Mouse (Mus musculus) embryonic facial prominence, embryonic 13.5 days (tissue): ENCODE data around the gene Nxpe4. TPM values are rescaled to one million over a fixed set of nuclear protein-coding genes. Genes with fewer than 3 reads are reported as not detected.
"Not testable (repeated sequence)": the region's sequence is repeated elsewhere in the genome, so short reads cannot be mapped to it uniquely, and the experiment has no call there.

Experiments
- ATAC-seq: fragments of 200-750 bp; cut with Nextera tagmentation; 2 replicates; pipeline ENCODE4 v1.8.0; 2017; ENCODE audit warnings: low read depth; ENCODE audit not compliant: insufficient number of reproducible peaks, insufficient read depth, low FRiP score, low TSS enrichment
- H3K27ac ChIP-seq: fragments of 300-500 bp; sonication (generic); 2 replicates; pipeline ENCODE4 v1.5.1; 2015; ENCODE audit warnings: moderate library complexity, mild to moderate bottlenecking, inconsistent platforms
- H3K27me3 ChIP-seq: fragments of 300-500 bp; sonication (generic); 2 replicates; pipeline ENCODE4 v1.6.1; 2015; ENCODE audit warnings: mild to moderate bottlenecking, inconsistent platforms
- H3K36me3 ChIP-seq: fragments of 300-500 bp; sonication (generic); 2 replicates; pipeline ENCODE4 v1.6.1; 2015; ENCODE audit warnings: mild to moderate bottlenecking, inconsistent platforms
- H3K4me1 ChIP-seq: fragments of 300-500 bp; sonication (generic); 2 replicates; pipeline ENCODE4 v1.6.1; 2015; ENCODE audit warnings: inconsistent platforms
- H3K4me2 ChIP-seq: fragments of 300-500 bp; sonication (generic); 2 replicates; pipeline ENCODE4 v1.6.1; 2015; ENCODE audit warnings: moderate library complexity, mild to moderate bottlenecking, inconsistent platforms
- H3K4me3 ChIP-seq: fragments of 300-500 bp; sonication (generic); 2 replicates; pipeline ENCODE4 v1.5.1; 2015; ENCODE audit warnings: mild to moderate bottlenecking, inconsistent platforms
- H3K9ac ChIP-seq: fragments of 300-500 bp; sonication (generic); 2 replicates; pipeline ENCODE4 v1.6.1; 2015; ENCODE audit warnings: mild to moderate bottlenecking, inconsistent platforms
- H3K9me3 ChIP-seq: fragments of 300-500 bp; sonication (generic); 2 replicates; pipeline ENCODE4 v1.6.1; 2016; ENCODE audit warnings: inconsistent platforms
- WGBS: fragments of 180-500 bp; shearing (Covaris S2); methylation state at CpG from one replicate; pipeline ENCODE4 v1.1.7; 2015; ENCODE audit warnings: mixed read lengths; 5-methylcytosine and 5-hydroxymethylcytosine counted together
- polyA plus RNA-seq: library from polyadenylated mRNA; unstranded; fragments of >200 nt; fragmentation: Nextera tagmentation; extraction: Ambion mirVana; gene quantifications from 2 replicates; pipeline ENCODE4 v1.2.1, GENCODE M21; 2015

The Nxpe4 gene
- 8.1 and 8.2 TPM in 2 replicates for polyA plus RNA-seq

- no peaks in the 10 kb centered on the region for H3K27me3 ChIP-seq
- no peaks in the 10 kb centered on the region for H3K9me3 ChIP-seq
- peaks cover 11% of the 10 kb centered on the region for H3K4me1 ChIP-seq
- peak within 1 kb of the TSS; percentile 53 for H3K4me3 ChIP-seq
- no peak for ATAC-seq
- H3K36me3 ChIP-seq, result no peaks in the 10 kb centered on the region
- H3K27ac ChIP-seq, result no peak within 1 kb of the TSS
- 27% methylated on average over 12 of the region's 12 CpGs for WGBS
- peak within 1 kb of the TSS; percentile 71 for H3K9ac ChIP-seq
- H3K4me2 ChIP-seq, result peak within 1 kb of the TSS; percentile 63
These were observed at the start of gene Nxpe4 for GRCm38 (mm10) chr9:48161505-48162192. Nxpe4 (plus strand) TSS chr9:48162023.

DNA sequence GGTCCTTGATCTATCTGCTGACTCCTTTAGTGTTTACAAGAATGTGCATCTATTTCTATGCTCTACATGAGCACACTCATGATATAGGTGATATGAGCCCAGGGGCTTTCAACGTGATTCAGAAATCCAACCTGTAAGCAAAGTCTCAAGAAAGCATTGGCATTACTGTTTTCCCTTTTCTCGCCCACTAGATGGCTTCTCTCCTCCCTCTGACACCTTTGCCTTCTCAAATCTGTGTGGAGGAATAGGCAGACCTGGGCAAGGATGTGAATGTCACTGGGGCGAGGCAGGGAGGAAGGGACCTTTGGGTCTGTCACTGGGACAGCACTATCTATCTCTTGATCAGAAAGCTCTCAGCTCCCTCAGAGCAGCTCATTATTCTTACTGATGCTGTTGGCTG is 35.0 kb upstream of the Nxpe4 start:
- H3K4me1 ChIP-seq, result no peaks in the 10 kb centered on the region
- H3K4me3 ChIP-seq, result no peak overlapping the region
- no peaks in the 10 kb centered on the region for H3K9me3 ChIP-seq
- H3K27me3 ChIP-seq, result no peaks in the 10 kb centered on the region; the same call in 1 of the 2 replicates
- H3K36me3 ChIP-seq, result no peaks in the 10 kb centered on the region
- H3K4me2 ChIP-seq, result no peak overlapping the region
- ATAC-seq, result no peak
- no peak overlapping the region for H3K9ac ChIP-seq
- H3K27ac ChIP-seq, result no peak overlapping the region
- 24% methylated on average over 3 of the region's 3 CpGs for WGBS

DNA sequence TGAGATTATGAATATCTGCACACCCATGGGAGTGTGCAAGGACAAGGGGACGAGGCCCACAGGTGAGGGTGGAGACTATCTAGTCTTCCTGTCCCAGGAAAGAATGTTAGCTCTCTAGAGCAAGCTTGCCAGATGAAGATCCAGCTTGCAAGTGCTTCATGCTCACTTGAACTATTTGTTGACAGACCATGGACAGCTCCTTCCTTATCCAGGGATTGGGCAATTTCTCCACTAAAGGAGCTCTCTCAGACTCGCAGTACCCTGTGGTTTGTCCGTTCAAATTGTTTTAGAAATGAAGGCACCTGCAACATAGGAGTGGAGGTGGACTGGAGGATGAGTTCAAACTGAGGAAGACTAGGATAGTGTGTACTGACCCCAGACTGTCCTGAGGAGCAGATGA is 24.3 kb upstream of the Nxpe4 start:
- no peak overlapping the region for H3K27ac ChIP-seq
- H3K4me2 ChIP-seq, result no peak overlapping the region
- no peaks in the 10 kb centered on the region for H3K9me3 ChIP-seq
- WGBS, result 25% methylated on average over 3 of the region's 3 CpGs
- no peak overlapping the region for H3K4me3 ChIP-seq
- H3K27me3 ChIP-seq, result peaks cover 3% of the 10 kb centered on the region; the same call in 1 of the 2 replicates
- H3K4me1 ChIP-seq, result no peaks in the 10 kb centered on the region
- H3K36me3 ChIP-seq, result no peaks in the 10 kb centered on the region
- no peak for ATAC-seq
- H3K9ac ChIP-seq, result no peak overlapping the region

- 20% methylated on average over 8 of the region's 8 CpGs for WGBS
- H3K27ac ChIP-seq, result no peak overlapping the region
- H3K4me2 ChIP-seq, result no peak overlapping the region
- H3K36me3 ChIP-seq, result no peaks in the 10 kb centered on the region
- peaks cover 3% of the 10 kb centered on the region; the same call in 1 of the 2 replicates for H3K27me3 ChIP-seq
- no peak overlapping the region for H3K4me3 ChIP-seq
- H3K9me3 ChIP-seq, result no peaks in the 10 kb centered on the region
- H3K9ac ChIP-seq, result no peak overlapping the region
- no peak for ATAC-seq
- H3K4me1 ChIP-seq, result no peaks in the 10 kb centered on the region
These were observed 21.1 kb upstream of the Nxpe4 start for GRCm38 (mm10) chr9:48140485-48141411.

DNA sequence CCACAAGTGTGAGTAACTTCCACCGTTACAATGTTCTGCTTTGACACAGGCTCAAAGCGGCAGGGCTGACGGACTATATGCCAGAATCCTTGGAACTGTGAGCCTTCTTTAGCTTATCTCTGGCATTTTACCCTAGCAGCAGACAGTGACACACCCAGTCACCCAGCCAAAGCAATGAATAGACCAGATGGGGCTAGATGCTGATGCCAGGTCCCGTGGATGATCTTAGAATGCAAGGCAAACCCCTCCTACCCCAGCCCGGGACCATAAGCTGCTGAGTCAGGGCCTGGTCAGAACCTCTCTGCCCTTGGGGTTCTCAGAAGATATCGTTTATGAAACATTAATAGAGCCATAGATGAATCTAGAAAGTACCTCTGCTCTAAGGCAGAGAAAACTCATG is 19.2 kb upstream of the Nxpe4 start:
- H3K9me3 ChIP-seq, result no peaks in the 10 kb centered on the region
- no peaks in the 10 kb centered on the region for H3K4me1 ChIP-seq
- H3K9ac ChIP-seq, result no peak overlapping the region
- no peak for ATAC-seq
- H3K4me3 ChIP-seq, result no peak overlapping the region
- no peak overlapping the region for H3K4me2 ChIP-seq
- H3K27ac ChIP-seq, result no peak overlapping the region
- WGBS, result 87% methylated on average over 6 of the region's 6 CpGs
- no peaks in the 10 kb centered on the region for H3K36me3 ChIP-seq
- no peaks in the 10 kb centered on the region; the same call in 1 of the 2 replicates for H3K27me3 ChIP-seq

GRCm38 (mm10) chr9:48146761-48147160 is 15.1 kb upstream of the Nxpe4 start:
- 92% methylated on average over 3 of the region's 3 CpGs for WGBS
- Histone ChIP-seq H3K4me1 (no peaks in the 10 kb centered on the region), H3K36me3 (no peaks in the 10 kb centered on the region), H3K9ac (no peak overlapping the region), H3K9me3 (no peaks in the 10 kb centered on the region), H3K4me3 (no peak overlapping the region), H3K27me3 (no peaks in the 10 kb centered on the region; the same call in 1 of the 2 replicates), H3K4me2 (no peak overlapping the region), H3K27ac (no peak overlapping the region)
- ATAC-seq, result no peak

DNA sequence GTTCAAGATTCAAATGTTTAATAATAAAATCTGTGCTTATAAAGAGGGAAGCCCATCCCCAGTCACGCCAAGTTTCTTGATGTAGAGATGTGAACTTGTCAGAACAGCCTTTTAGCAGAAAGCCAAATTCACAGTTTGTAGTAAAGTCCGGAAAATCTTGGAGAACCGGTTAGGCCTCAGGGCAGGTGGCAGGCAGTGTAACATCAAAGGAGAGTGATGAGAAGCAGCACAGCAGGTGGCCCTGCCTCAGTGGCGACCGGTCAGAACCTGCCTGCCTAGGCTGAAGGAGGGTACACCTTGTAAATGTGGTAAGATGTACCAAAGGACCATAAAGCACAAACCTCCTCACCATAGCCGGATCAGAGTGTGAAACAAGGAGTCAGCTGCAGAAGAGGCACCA is 4.7 kb downstream of the Nxpe4 start:
- WGBS, result 47% methylated on average over 6 of the region's 6 CpGs

DNA sequence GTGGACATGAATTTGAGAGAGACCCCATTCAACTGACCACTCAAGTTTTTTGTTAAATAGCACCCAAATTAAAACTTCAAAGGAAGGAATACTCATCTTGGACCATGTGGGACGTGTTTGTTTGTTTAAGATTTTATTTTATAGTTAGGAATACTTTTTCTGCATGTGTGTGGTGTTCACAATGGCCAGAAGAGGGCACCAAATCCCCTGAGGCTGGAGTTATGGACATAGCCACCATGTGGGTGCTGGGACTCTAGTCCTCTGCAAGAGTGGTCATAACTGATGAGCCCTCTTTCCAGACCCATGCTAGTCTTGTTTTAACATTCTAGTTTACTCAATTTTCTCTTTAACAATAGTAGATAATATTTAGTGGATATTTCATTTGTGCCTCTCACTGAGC is 14.9 kb downstream of the Nxpe4 start:
- Histone ChIP-seq H3K9ac (no peak overlapping the region), H3K36me3 (no peaks in the 10 kb centered on the region), H3K27ac (no peak overlapping the region), H3K4me3 (no peak overlapping the region), H3K4me2 (no peak overlapping the region), H3K4me1 (peaks cover 1% of the 10 kb centered on the region; the same call in 1 of the 2 replicates), H3K27me3 (no peaks in the 10 kb centered on the region), H3K9me3 (no peaks in the 10 kb centered on the region)
- ATAC-seq, result no peak
- 58% methylated on average over 1 of the region's 1 CpGs for WGBS

More for the DNA sequence above, 4.7 kb downstream of the Nxpe4 start:
- not testable (repeated sequence) for H3K36me3 ChIP-seq, H3K9me3 ChIP-seq, H3K27me3 ChIP-seq, H3K4me2 ChIP-seq, H3K4me3 ChIP-seq, H3K9ac ChIP-seq, ATAC-seq, H3K27ac ChIP-seq
- H3K4me1 ChIP-seq, result peaks cover 11% of the 10 kb centered on the region

DNA sequence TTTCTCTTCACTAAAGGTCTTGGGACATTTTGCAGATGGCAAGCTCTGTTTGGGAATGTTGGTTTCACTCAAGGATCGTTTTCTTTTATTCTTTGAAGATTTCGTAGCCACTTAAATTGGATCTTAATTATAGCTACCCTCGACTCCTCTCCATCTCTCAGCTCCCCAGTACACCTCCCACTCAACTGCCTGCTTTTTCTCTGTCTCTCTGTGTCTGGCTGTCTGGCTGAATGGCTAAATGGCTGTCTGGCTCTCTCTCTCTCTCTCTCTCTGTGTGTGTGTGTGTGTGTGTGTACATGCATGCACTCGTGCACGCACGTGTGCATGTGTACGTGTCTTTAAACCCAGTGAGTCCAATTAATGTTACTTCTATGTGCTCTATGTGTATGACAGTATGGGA is 19.5 kb downstream of the Nxpe4 start:
- H3K4me2 ChIP-seq, result no peak overlapping the region
- H3K27ac ChIP-seq, result no peak overlapping the region
- no peaks in the 10 kb centered on the region for H3K36me3 ChIP-seq
- no peaks in the 10 kb centered on the region for H3K9me3 ChIP-seq
- ATAC-seq, result no peak
- 80% methylated on average over 7 of the region's 7 CpGs for WGBS
- no peaks in the 10 kb centered on the region for H3K27me3 ChIP-seq
- peaks cover 12% of the 10 kb centered on the region; the same call in 1 of the 2 replicates for H3K4me1 ChIP-seq
- no peak overlapping the region for H3K9ac ChIP-seq
- H3K4me3 ChIP-seq, result no peak overlapping the region

DNA sequence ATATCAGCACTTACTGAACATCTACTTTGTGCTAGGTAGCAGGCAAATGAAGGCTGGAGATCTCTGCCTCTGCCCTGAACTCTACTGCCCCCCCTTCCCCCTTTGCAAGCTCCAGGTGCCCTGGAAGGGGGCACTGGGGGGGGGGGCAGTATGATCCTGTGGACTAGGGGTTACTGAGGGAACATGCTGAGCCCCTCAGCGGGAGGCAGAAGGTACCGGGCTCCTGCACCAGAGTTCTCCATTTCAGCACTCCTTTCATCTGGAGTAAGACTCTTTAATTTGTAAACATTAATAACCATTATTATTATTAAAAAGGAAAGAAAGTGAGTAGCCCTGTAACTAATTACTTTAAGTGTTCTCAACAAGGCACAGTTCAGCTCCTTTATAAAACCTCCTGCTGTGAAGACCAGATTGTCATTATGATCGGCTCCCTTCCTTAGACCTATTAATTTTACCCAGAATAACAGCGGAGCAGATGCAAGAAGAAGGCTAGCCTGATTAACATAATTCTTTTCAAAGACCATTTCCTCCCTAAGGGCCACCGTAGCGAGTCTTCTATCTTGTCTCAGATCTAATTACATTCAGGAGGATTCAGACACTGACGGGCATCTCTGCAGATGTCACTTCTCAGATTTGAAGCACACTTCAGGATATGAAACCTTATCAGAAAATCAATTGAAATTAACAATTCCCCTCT is 21.0 kb downstream of the Nxpe4 start:
- H3K27ac ChIP-seq, result no peak overlapping the region
- H3K27me3 ChIP-seq, result no peaks in the 10 kb centered on the region
- 31% methylated on average over 7 of the region's 7 CpGs for WGBS
- H3K36me3 ChIP-seq, result no peaks in the 10 kb centered on the region
- no peak overlapping the region for H3K4me2 ChIP-seq
- H3K4me1 ChIP-seq, result peaks cover 12% of the 10 kb centered on the region; the same call in 1 of the 2 replicates
- no peak overlapping the region for H3K9ac ChIP-seq
- no peaks in the 10 kb centered on the region for H3K9me3 ChIP-seq
- H3K4me3 ChIP-seq, result no peak overlapping the region
- ATAC-seq, result no peak

- Histone ChIP-seq H3K36me3 (no peaks in the 10 kb centered on the region), H3K9me3 (no peaks in the 10 kb centered on the region), H3K9ac (no peak overlapping the region), H3K4me2 (no peak overlapping the region), H3K4me3 (no peak overlapping the region), H3K27me3 (no peaks in the 10 kb centered on the region), H3K27ac (no peak overlapping the region), H3K4me1 (peaks cover 12% of the 10 kb centered on the region; the same call in 1 of the 2 replicates)
- WGBS, result 79% methylated on average over 7 of the region's 7 CpGs
- ATAC-seq, result no peak
These were observed 22.5 kb downstream of the Nxpe4 start for GRCm38 (mm10) chr9:48184319-48184718.
